Mouse (Mus musculus) erythroblast, embryonic 14.5 days (primary cell): ENCODE data around the gene Htr2a.

Experiments used
- GATA1 ChIP-seq: IDR thresholded peaks from 2 replicates; pipeline ENCODE4 v1.6.1; 2012; ENCODE audit warnings: low read length, inconsistent platforms, mixed read lengths
- TAL1 ChIP-seq: IDR thresholded peaks from 3 replicates; pipeline ENCODE4 v1.6.1; 2012; ENCODE audit warnings: low read length, inconsistent platforms, mixed read lengths

- TF ChIP-seq TAL1 (no peak), GATA1 (no peak)
Measured at GRCm38 (mm10) chr14:74699241-74699640, 58.6 kb downstream of the Htr2a start.
